25 mouse cellular contexts compared by ENCODE assay signal in genomic region chr17:14667225-14667624, GRCm38 (mm10). TPM values are rescaled to one million over a fixed set of nuclear protein-coding genes. Genes with fewer than 3 reads are reported as not detected.
"Had no signal": no experiment of that assay in that cellular context is flagged by ENCODE, and none has a peak within 500 bp of the region (broad histone marks: within the 10 kb centered on the region; RNA-seq: fewer than 3 reads in every experiment).

No protein-coding gene starts in this region.

- H3K27ac ChIP-seq: embryonic facial prominence, embryonic 10.5 days; embryonic facial prominence, embryonic 12.5 days; embryonic facial prominence, embryonic 13.5 days; embryonic facial prominence, embryonic 15.5 days; forebrain, embryonic 10.5 days; forebrain, embryonic 12.5 days; forebrain, embryonic 15.5 days; gastrocnemius, adult 2 months had no signal

- H3K4me1 ChIP-seq: embryonic facial prominence, embryonic 10.5 days; embryonic facial prominence, embryonic 12.5 days; embryonic facial prominence, embryonic 13.5 days; embryonic facial prominence, embryonic 15.5 days; forebrain, embryonic 12.5 days; forebrain, embryonic 15.5 days had no signal

- DNase-seq: cerebellum, adult 18-20 months; cerebellum, adult 2 months; cerebellum, adult 8-10 months; cerebellum, adult 9-10 months; cerebellum, adult 9-11 months; cerebellum, postnatal 36 days; embryo, embryonic 11 days; forebrain, postnatal 0 days; gastrocnemius, adult 2 months; gastrocnemius, postnatal 10 days; gastrocnemius, postnatal 14 days; gastrocnemius, postnatal 25 days; gastrocnemius, postnatal 36 days; heart, adult 18-20 months had no signal

- H3K9ac ChIP-seq: embryonic facial prominence, embryonic 12.5 days; embryonic facial prominence, embryonic 13.5 days; embryonic facial prominence, embryonic 15.5 days; forebrain, embryonic 12.5 days; forebrain, embryonic 15.5 days; forebrain, postnatal 0 days had no signal

- ATAC-seq: forebrain, embryonic 14.5 days; forebrain, embryonic 15.5 days; forebrain, embryonic 16.5 days; forebrain, postnatal 0 days had no signal

- H3K27me3 ChIP-seq: embryonic facial prominence, embryonic 12.5 days; embryonic facial prominence, embryonic 13.5 days; embryonic facial prominence, embryonic 15.5 days; forebrain, embryonic 12.5 days; forebrain, embryonic 15.5 days had no signal

- H3K4me2 ChIP-seq: embryonic facial prominence, embryonic 12.5 days; embryonic facial prominence, embryonic 13.5 days; embryonic facial prominence, embryonic 15.5 days; forebrain, embryonic 12.5 days; forebrain, embryonic 15.5 days had no signal

- H3K4me3 ChIP-seq: embryonic facial prominence, embryonic 10.5 days; embryonic facial prominence, embryonic 12.5 days; embryonic facial prominence, embryonic 13.5 days; embryonic facial prominence, embryonic 15.5 days; erythroblast, embryonic 14.5 days; forebrain, embryonic 10.5 days; forebrain, embryonic 12.5 days; forebrain, embryonic 15.5 days; gastrocnemius, adult 2 months had no signal

- H3K36me3 ChIP-seq: embryonic facial prominence, embryonic 10.5 days; embryonic facial prominence, embryonic 12.5 days; forebrain, embryonic 10.5 days; forebrain, embryonic 12.5 days; forebrain, embryonic 15.5 days had no signal

- H3K9me3 ChIP-seq: embryonic facial prominence, embryonic 10.5 days; embryonic facial prominence, embryonic 12.5 days; embryonic facial prominence, embryonic 13.5 days; embryonic facial prominence, embryonic 15.5 days; forebrain, embryonic 10.5 days; forebrain, embryonic 12.5 days; forebrain, embryonic 15.5 days had no signal

RNA-seq across cellular contexts. Expression of gene Thbs2, which starts 26.8 kb away (rescaled TPM):
- total RNA-seq: granulocyte monocyte progenitor cell, adult 5-6 weeks had no signal
- polyA plus RNA-seq: erythroblast, embryonic 14.5 days had no signal
